Mouse (Mus musculus): ENCODE data around the gene Slc44a5.

- TF ChIP-seq POLR2A (IDR thresholded peaks at IDR 0.05; ENCODE audit: borderline replicate concordance, extremely low read depth, low read depth, low read length) (no peak), CTCF (IDR thresholded peaks at IDR 0.05; ENCODE audit: insufficient read depth, low read length) (no peak)
Measured at GRCm38 (mm10) chr3:154301102-154301501, 327.9 kb downstream of the Slc44a5 start.
